Mouse (Mus musculus): Measurements from ENCODE around the gene Pnpla8.
"Not testable (repeated sequence)": the region's sequence is repeated elsewhere in the genome, so short reads cannot be mapped to it uniquely, and the experiment has no call there.

Pnpla8 gene

GRCm38 (mm10) chr12:44221070-44221469 is at the start of gene Pnpla8:
Gene Pnpla8 (plus strand): TSS chr12:44221370.
- DNase-seq (ENCODE audit: low read depth, low spot score) = not testable (repeated sequence)

- DNase-seq (ENCODE audit: low read depth, low spot score) = no peak
Observed at GRCm38 (mm10) chr12:44176331-44177037, 44.7 kb upstream of the Pnpla8 start.

- DNase-seq (ENCODE audit: low read depth, low spot score) = no peak
Observed at GRCm38 (mm10) chr12:44177038-44177355, 44.2 kb upstream of the Pnpla8 start.

- DNase-seq (ENCODE audit: low read depth, low spot score) = peak; percentile 58
Observed at GRCm38 (mm10) chr12:44181081-44181982, 39.8 kb upstream of the Pnpla8 start.

DNA sequence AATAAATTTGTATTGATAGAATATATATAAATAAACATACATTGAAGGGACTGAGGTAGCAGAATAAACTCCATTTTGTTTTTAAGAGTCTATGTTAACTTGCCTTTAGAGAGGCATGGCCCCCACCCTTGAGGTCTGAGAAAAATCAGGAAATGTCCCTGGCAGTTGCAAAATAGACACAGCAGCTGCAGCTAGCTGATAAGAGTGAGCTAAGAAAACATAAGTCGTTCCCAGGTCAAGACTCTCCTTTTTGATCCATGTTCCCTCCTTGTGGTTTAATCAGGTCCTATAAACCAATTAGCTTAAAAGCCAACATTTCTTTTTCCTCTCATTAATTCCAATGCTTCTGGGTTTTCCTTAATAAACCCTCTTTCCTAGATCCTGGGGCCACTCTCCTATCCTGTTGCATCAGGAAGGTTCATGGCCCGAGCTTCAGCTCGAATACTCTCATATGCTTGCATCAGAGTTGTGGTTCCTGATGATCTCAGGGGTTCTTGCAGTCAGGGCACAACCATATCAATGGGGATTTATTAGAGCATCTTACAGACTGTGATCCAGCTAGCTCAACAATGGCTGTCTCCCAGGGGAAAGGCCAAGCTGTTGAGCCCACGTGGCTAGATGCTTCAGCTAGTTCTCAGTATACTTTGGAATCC is 23.2 kb upstream of the Pnpla8 start:
- DNase-seq (ENCODE audit: low read depth, low spot score) = no peak

DNA sequence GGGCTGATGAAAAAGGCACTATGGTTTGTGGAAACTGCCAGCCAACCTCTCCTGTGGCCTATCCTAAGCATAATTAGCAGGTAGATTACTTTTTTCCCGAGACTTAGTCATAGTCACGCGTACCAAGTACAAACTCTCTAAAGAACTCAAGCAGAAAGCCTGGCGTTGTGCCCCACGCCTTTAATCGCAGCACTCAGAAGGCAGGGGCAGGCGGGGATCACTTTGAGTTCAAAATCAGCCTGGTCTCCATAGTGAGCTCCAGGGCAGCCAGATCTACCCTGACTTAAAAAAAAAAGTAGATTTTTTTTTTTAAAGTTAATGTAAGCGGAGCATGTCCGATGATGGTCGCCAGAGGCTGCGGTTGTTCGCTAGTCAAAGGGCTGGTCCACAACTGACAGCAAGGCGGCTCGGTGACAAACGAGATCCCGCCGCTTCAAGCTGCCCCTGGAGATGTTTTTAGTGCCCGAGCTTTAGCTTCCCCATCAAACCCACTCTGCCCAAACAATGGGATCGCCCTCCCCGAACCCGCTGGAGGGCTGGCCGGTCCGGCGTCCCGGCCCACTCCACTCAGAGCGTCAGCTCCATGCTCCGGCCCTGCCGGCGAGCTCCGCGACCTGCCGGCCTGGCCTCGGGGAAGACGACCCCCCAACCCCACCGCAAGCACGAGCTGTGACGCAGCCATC is 11.9 kb upstream of the Pnpla8 start:
- no peak for DNase-seq (ENCODE audit: low read depth, low spot score)

DNA sequence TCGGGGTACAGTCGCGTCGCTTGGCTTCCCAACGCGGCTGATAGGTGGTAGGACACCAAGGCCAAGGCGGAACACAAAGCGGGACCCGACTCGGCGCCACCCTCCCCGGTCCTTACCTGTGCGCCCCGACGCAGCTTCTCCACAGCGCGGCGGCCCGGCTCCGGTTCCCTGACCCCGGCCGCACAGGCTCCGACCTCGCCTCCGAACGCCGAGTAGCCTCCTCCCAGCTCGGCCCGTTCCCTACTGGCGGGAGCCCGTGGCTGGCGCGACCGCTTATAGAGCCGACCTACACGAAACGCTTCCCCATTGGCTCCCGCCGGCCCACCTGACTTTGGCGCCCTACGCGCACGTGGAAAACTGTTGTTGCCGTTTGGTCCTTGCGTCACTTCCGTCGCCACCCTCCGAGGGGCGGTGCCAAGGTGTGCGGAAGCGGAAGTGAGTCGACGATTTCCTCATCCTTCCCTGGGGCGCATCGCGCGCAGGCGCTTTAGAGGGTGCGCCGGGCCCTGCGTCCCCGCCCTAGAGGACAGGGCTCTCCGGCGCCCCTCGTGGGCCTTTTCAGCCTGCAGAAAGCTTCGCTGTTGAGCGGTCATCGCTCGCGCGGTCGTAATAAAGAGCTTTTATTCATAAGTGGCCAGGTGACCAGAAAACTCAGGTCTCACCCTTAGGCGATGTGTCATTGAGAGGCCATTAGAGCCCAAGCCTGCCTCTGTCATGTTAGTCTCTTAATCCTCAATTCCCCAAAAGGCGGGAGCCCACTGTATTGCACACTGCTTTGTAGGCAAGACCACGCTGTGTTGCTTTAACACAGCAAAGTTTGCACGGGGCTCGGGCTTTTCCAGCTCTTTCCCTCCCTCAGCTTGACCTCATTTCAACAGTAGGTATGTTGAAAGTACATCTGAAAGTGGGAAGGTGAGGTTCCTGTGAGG is 11.1 kb upstream of the Pnpla8 start, which contains the start of gene Dnajb9:
Gene Dnajb9, minus strand, starts transcription at position 503 of the 929 bp plus-strand sequence.
- peak; percentile 100 for DNase-seq (ENCODE audit: low read depth, low spot score)

DNA sequence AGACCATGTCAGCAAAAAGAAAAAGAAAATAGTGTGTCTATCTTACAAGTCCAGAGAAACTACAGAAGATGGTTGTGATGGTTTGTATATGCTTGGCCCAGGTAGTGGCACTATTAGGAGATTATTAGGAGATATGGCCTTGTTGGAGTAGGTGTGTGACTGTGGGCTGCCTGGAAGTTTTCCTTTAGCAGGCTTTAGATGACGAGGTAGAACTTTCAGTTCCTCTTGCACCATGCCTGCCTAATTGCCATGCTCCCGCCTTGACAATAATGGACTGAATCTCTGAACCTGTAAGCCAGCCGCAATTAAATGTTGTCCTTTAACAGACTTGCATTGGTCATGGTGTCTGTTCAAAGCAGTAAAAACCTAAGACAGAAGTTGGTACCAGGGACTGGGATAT is 9.6 kb upstream of the Pnpla8 start:
- no peak for DNase-seq (ENCODE audit: low read depth, low spot score)

DNA sequence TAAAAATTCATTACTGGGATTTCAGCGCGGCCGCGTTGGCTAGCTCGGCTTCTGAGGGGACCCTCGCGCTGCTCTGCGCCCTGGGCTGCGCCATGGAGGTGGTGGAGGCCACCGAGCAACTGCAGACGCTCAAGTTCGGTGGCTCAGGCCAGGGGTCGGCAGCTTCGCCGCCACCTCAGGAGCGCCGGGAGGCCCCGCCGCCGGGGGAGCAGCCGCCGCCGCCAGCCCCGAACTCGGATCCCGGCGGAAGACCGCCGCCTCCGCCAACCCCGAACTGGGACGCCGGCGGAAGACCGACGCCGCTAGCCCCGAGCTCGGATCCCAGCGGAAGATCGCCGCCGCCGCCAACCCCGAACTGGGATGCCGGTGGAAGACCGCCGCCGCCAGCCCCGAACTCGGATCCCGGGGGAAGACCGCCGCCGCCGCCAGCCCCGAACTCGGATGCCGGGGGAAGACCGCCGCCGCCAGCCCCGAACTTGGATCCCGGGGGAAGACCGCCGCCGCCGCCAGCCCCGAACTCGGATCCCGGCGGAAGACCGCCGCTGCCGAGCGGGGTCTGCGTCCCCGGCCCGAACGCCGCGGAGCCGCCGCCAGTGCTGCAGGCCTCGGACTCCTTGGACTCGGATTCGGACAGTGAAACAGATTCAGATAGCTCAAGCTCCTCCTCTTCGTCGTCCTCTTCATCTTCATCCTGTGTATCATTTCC is 634 bp downstream of the Pnpla8 start:
- no peak for DNase-seq (ENCODE audit: low read depth, low spot score)

DNA sequence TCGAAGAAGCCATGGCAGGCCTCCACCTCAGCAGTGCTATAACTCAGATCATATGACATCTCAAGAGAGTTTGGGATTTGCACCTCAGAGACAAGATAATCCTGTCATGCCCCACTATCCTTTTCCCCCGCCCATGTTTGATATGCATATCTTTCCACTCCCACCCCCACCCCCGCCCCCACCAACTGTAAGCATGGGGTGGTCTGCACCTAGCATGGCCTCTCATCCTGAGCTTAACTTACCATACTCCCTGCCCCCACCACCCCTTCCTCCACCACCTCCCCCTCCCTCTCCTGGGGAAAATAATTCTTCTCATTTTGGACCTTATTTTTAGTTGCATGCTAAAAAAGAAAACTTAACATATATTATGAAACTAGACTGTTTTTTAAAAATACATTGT is 1.9 kb downstream of the Pnpla8 start:
- no peak for DNase-seq (ENCODE audit: low read depth, low spot score)

DNA sequence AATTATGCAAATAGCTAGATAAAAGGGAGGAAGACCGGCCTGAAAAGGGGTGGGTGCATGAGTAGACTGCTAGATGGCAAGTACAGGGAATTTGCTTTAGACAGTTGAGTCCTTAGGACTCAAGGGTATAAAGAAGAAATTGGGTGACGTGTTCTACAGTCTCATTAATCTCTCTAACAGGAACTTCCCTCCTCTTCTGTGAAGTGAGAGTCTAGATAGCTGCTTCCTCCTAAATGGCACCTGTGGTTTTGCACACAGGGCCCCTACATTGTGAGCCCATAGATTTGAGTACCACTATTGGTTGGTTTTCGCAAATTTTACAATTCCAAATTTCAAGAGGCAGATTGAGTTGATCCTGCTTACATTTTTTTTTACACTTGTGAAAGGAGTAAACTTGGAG is 3.5 kb downstream of the Pnpla8 start:
- no peak for DNase-seq (ENCODE audit: low read depth, low spot score)

GRCm38 (mm10) chr12:44241090-44241489 is 19.9 kb downstream of the Pnpla8 start:
- no peak for DNase-seq (ENCODE audit: low read depth, low spot score)

- no peak for DNase-seq (ENCODE audit: low read depth, low spot score)
Observed at GRCm38 (mm10) chr12:44242407-44242806, 21.2 kb downstream of the Pnpla8 start.

DNA sequence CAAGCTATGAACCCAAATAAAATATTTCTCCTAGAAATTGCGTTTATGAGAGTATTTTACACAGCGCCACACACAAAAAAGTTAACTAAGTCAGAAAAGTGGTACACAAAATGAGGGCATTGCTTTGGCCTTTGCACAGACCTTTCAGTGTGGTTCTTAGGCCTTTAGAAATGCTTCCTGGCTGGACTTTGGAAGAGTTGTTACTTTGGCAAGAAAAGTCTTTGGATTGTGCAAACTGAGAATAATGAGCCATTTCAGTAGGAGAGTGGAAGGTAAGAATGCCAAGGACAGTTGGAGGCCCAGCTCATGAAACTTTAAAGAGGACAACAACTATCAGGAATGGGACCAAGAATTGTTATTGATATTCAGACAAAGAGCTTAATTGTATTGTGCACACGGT is 24.6 kb downstream of the Pnpla8 start:
- DNase-seq (ENCODE audit: low read depth, low spot score) = no peak

DNA sequence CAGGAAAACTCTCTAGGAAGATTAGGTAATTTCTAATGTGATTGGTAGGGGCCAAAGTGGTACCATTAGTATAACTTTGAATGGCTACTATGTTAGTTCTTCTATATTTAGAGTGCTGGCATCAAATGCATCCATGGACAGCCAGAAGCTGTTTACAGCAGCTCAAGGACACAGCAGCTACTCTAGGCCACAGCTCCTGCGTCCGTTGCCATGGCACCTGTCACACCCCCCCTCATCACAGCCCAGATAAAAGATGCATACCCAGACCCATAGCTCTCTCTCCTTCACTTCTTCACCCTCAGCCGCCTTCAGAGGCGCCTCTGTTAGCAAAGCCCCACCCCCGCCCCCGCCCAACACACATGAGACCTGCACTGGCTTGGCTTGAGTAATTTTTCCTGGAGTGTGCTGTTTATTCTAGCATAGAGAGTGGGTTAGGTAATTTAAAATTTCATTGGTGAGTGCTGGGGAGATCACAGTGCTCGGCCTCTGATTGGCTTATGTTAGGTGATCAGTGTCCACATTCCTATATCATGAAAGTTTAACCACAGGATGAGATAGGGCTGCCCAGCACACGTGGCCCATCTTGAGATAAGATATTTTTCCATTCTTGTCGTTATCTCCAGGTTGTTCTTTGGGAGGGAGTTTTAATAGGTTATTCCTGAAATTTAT is 27.3 kb downstream of the Pnpla8 start:
- no peak for DNase-seq (ENCODE audit: low read depth, low spot score)

DNA sequence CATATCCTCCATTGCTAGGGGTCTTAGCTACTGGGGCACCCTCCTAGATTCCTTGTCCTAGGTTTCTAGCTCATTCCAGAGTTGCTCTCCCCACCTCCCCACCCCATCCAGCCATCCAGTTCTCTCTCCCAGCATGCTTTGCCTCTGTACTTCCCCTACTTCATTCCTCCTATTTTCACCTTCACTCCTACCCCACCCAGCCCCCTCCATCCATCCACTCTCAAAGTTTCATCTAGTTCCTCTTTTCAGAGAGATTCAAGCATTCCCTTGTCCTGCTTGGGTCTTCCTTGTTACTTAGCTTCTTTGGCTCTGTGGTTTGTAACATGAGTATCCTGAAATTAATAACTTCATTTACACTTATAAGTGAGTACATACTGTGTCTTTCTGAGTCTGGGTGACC is 41.4 kb downstream of the Pnpla8 start:
- no peak for DNase-seq (ENCODE audit: low read depth, low spot score)

DNA sequence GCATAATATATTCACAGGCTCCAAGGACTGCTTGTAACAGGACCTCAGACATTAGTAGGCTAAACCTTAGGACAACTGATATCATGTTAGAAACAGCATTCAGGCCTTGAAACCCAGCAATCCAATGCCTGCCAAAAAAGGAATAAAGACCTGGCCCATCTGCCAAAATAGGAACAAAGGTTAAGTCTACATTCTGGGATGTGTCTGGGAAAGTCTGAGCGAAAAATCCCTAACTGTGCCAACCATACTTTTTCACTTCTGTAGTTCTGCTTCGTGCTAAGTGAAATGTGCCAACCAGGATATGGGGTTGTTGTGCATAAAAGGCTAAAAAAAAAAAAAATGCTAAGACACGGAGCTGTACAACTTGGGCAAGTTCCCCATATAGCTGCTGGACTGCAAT is 44.5 kb downstream of the Pnpla8 start:
- no peak for DNase-seq (ENCODE audit: low read depth, low spot score)

DNA sequence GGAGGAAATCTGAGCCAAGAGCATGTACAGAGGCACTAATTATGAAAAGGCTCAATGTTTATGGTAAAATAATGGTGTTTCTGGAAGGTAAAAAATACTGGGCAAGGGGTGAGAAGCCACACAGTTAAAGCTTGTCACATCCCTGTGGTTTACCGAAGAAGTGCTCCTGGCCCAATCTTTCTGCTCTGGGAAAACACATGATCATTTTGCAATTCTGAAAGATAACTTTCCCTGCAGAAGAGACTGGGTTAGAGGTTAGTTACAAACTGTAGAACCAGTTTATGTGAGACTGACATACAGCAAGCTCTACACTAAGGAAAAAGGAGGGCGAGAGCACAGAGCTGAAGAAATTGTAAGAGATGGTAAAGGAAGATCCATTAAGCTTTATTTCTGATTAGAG is 46.0 kb downstream of the Pnpla8 start:
- DNase-seq (ENCODE audit: low read depth, low spot score) = no peak

- peak; percentile 98 for DNase-seq (ENCODE audit: low read depth, low spot score)
Observed at GRCm38 (mm10) chr12:44268728-44269302, 47.6 kb downstream of the Pnpla8 start.
